Mouse (Mus musculus) hindbrain, embryonic 13.5 days (tissue): ENCODE results near the gene Myh10. TPM values are rescaled to one million over a fixed set of nuclear protein-coding genes. Genes with fewer than 3 reads are reported as not detected.

Source experiments
- ATAC-seq: fragments of 200-750 bp; cut with Nextera tagmentation; 2 replicates; pipeline ENCODE4 v1.8.0; 2017; ENCODE audit warnings: moderate TSS enrichment; ENCODE audit not compliant: low FRiP score
- H3K27ac ChIP-seq: fragments of 300-500 bp; sonication (generic); 2 replicates; pipeline ENCODE4 v1.5.1; 2015; ENCODE audit warnings: inconsistent platforms, mild to moderate bottlenecking, moderate library complexity
- H3K27me3 ChIP-seq: fragments of 300-500 bp; sonication (generic); 2 replicates; pipeline ENCODE4 v1.6.1; 2015; ENCODE audit warnings: mild to moderate bottlenecking, inconsistent platforms
- H3K36me3 ChIP-seq: fragments of 300-500 bp; sonication (generic); 2 replicates; pipeline ENCODE4 v1.6.1; 2015; ENCODE audit warnings: mild to moderate bottlenecking, inconsistent platforms
- H3K4me1 ChIP-seq: fragments of 300-500 bp; sonication (generic); replicated peaks from 2 replicates; pipeline ENCODE4 v1.6.1; 2015; ENCODE audit warnings: inconsistent platforms
- H3K4me2 ChIP-seq: fragments of 300-500 bp; sonication (generic); 2 replicates; pipeline ENCODE4 v1.6.1; 2015; ENCODE audit warnings: inconsistent platforms, mild to moderate bottlenecking, moderate library complexity
- H3K4me3 ChIP-seq: fragments of 300-500 bp; sonication (generic); 2 replicates; pipeline ENCODE4 v1.5.1; 2015; ENCODE audit warnings: mild to moderate bottlenecking, inconsistent platforms
- H3K9ac ChIP-seq: fragments of 300-500 bp; sonication (generic); 2 replicates; pipeline ENCODE4 v1.6.1; 2015; ENCODE audit warnings: mild to moderate bottlenecking, inconsistent platforms
- H3K9me3 ChIP-seq: fragments of 300-500 bp; sonication (generic); 2 replicates; pipeline ENCODE4 v1.6.1; 2016; ENCODE audit warnings: inconsistent platforms
- whole genome bisulfite sequencing: fragments of 180-500 bp; shearing (Covaris S2); methylation state at CpG from one replicate; pipeline ENCODE4 v1.1.7; 2015; 5-methylcytosine and 5-hydroxymethylcytosine counted together
- polyA plus RNA-seq: library from polyadenylated mRNA; unstranded; fragments of >200 nt; fragmentation: Nextera tagmentation; extraction: Ambion mirVana; gene quantifications from 2 replicates; pipeline ENCODE4 v1.2.1, GENCODE M21; 2015

Myh10 gene
- polyA plus RNA-seq, 1 experiment from 2014 or later: 93.4 TPM

- Histone ChIP-seq H3K4me1 (peaks cover 11% of the 10 kb centered on the region; the same call in 1 of the 2 replicates), H3K27ac (no peak overlapping the region), H3K9ac (no peak overlapping the region), H3K4me3 (no peak overlapping the region), H3K36me3 (peaks cover 67% of the 10 kb centered on the region), H3K9me3 (no peaks in the 10 kb centered on the region), H3K4me2 (no peak overlapping the region), H3K27me3 (no peaks in the 10 kb centered on the region)
- 88% methylated on average over 6 of the region's 6 CpGs for WGBS
- ATAC-seq: no peak
These were observed 70.3 kb downstream of the Myh10 start for GRCm38 (mm10) chr11:68761664-68762063.

GRCm38 (mm10) chr11:68764622-68765021, 73.3 kb downstream of the Myh10 start:
- Histone ChIP-seq H3K27ac (0 out of 2 replicates have a peak overlapping the region, but pooled peaks have one; percentile 30), H3K4me2 (no peak overlapping the region), H3K4me1 (peaks cover 10% of the 10 kb centered on the region; the same call in 1 of the 2 replicates), H3K36me3 (peaks cover 93% of the 10 kb centered on the region), H3K9me3 (no peaks in the 10 kb centered on the region), H3K9ac (no peak overlapping the region), H3K4me3 (no peak overlapping the region), H3K27me3 (no peaks in the 10 kb centered on the region)
- ATAC-seq: peak; percentile 74; the same call in 1 of the 2 replicates
- 39% methylated on average over 3 of the region's 3 CpGs for WGBS

GRCm38 (mm10) chr11:68767762-68768542, 76.6 kb downstream of the Myh10 start:
- Histone ChIP-seq H3K27me3 (no peaks in the 10 kb centered on the region), H3K4me3 (no peak overlapping the region), H3K36me3 (peaks cover 98% of the 10 kb centered on the region), H3K9ac (no peak overlapping the region), H3K27ac (no peak overlapping the region), H3K4me2 (no peak overlapping the region), H3K9me3 (no peaks in the 10 kb centered on the region), H3K4me1 (peaks cover 10% of the 10 kb centered on the region; the same call in 1 of the 2 replicates)
- no peak for ATAC-seq
- 96% methylated on average over 10 of the region's 10 CpGs for WGBS

GRCm38 (mm10) chr11:68769770-68770510, 78.6 kb downstream of the Myh10 start:
- H3K27ac ChIP-seq: no peak overlapping the region
- H3K27me3 ChIP-seq: no peaks in the 10 kb centered on the region
- no peaks in the 10 kb centered on the region for H3K9me3 ChIP-seq
- H3K4me3 ChIP-seq: no peak overlapping the region
- ATAC-seq: no peak
- 94% methylated on average over 9 of the region's 9 CpGs for WGBS
- H3K36me3 ChIP-seq: peaks cover 97% of the 10 kb centered on the region
- 0 out of 2 replicates have a peak, but pooled peaks cover 5% of the 10 kb centered on the region for H3K4me1 ChIP-seq
- no peak overlapping the region for H3K4me2 ChIP-seq
- H3K9ac ChIP-seq: no peak overlapping the region

- H3K4me3 ChIP-seq: no peak overlapping the region
- H3K27me3 ChIP-seq: no peaks in the 10 kb centered on the region
- H3K4me1 ChIP-seq: no peaks in the 10 kb centered on the region
- no peaks in the 10 kb centered on the region for H3K9me3 ChIP-seq
- no peak overlapping the region for H3K4me2 ChIP-seq
- no peak for ATAC-seq
- 89% methylated on average over 7 of the region's 7 CpGs for WGBS
- H3K9ac ChIP-seq: no peak overlapping the region
- H3K36me3 ChIP-seq: peaks cover 62% of the 10 kb centered on the region
- H3K27ac ChIP-seq: no peak overlapping the region
These were observed 84.8 kb downstream of the Myh10 start for GRCm38 (mm10) chr11:68776147-68776655.

- 86% methylated on average over 11 of the region's 11 CpGs for WGBS
- Histone ChIP-seq H3K4me2 (no peak overlapping the region), H3K27ac (no peak overlapping the region), H3K9me3 (no peaks in the 10 kb centered on the region), H3K9ac (no peak overlapping the region), H3K36me3 (peaks cover 62% of the 10 kb centered on the region), H3K27me3 (no peaks in the 10 kb centered on the region), H3K4me3 (no peak overlapping the region), H3K4me1 (no peaks in the 10 kb centered on the region)
- no peak for ATAC-seq
These were observed 86.6 kb downstream of the Myh10 start for GRCm38 (mm10) chr11:68777933-68778332.

- H3K9ac ChIP-seq: no peak overlapping the region
- peaks cover 60% of the 10 kb centered on the region for H3K36me3 ChIP-seq
- no peak overlapping the region for H3K4me3 ChIP-seq
- H3K4me1 ChIP-seq: no peaks in the 10 kb centered on the region
- no peak for ATAC-seq
- H3K4me2 ChIP-seq: no peak overlapping the region
- no peaks in the 10 kb centered on the region for H3K9me3 ChIP-seq
- no peaks in the 10 kb centered on the region for H3K27me3 ChIP-seq
- no peak overlapping the region for H3K27ac ChIP-seq
These were observed 87.5 kb downstream of the Myh10 start for GRCm38 (mm10) chr11:68778855-68779254.

GRCm38 (mm10) chr11:68779735-68780465, 88.5 kb downstream of the Myh10 start:
- Histone ChIP-seq H3K27me3 (no peaks in the 10 kb centered on the region), H3K4me1 (no peaks in the 10 kb centered on the region), H3K9ac (no peak overlapping the region), H3K4me2 (no peak overlapping the region), H3K9me3 (no peaks in the 10 kb centered on the region), H3K27ac (peak overlapping the region; percentile 12; the same call in 1 of the 2 replicates), H3K4me3 (no peak overlapping the region), H3K36me3 (peaks cover 61% of the 10 kb centered on the region)
- ATAC-seq: no peak
- 84% methylated on average over 10 of the region's 10 CpGs for WGBS

- Histone ChIP-seq H3K27ac (no peak overlapping the region), H3K27me3 (no peaks in the 10 kb centered on the region), H3K9me3 (no peaks in the 10 kb centered on the region), H3K9ac (no peak overlapping the region), H3K4me1 (no peaks in the 10 kb centered on the region), H3K36me3 (peaks cover 63% of the 10 kb centered on the region), H3K4me3 (no peak overlapping the region), H3K4me2 (no peak overlapping the region)
- 93% methylated on average over 14 of the region's 14 CpGs for WGBS
- ATAC-seq: no peak
These were observed 89.2 kb downstream of the Myh10 start for GRCm38 (mm10) chr11:68780466-68781114.

GRCm38 (mm10) chr11:68782336-68782735, 91.0 kb downstream of the Myh10 start:
- no peaks in the 10 kb centered on the region for H3K4me1 ChIP-seq

GRCm38 (mm10) chr11:68785813-68786212, 94.5 kb downstream of the Myh10 start:
- H3K9me3 ChIP-seq: no peaks in the 10 kb centered on the region
- H3K36me3 ChIP-seq: peaks cover 94% of the 10 kb centered on the region
- 90% methylated on average over 8 of the region's 8 CpGs for WGBS
- no peaks in the 10 kb centered on the region for H3K27me3 ChIP-seq
- H3K27ac ChIP-seq: no peak overlapping the region
- no peak for ATAC-seq
- H3K4me2 ChIP-seq: no peak overlapping the region
- no peak overlapping the region for H3K4me3 ChIP-seq
- H3K4me1 ChIP-seq: no peaks in the 10 kb centered on the region
- no peak overlapping the region for H3K9ac ChIP-seq

More at GRCm38 (mm10) chr11:68782336-68782735, 91.0 kb downstream of the Myh10 start:
- Histone ChIP-seq H3K4me2 (no peak overlapping the region), H3K9me3 (no peaks in the 10 kb centered on the region), H3K4me3 (no peak overlapping the region), H3K27ac (no peak overlapping the region), H3K36me3 (peaks cover 71% of the 10 kb centered on the region), H3K27me3 (no peaks in the 10 kb centered on the region), H3K9ac (no peak overlapping the region)
- 89% methylated on average over 9 of the region's 9 CpGs for WGBS
- no peak for ATAC-seq
